Mouse (Mus musculus): ENCODE results near the gene Tnfaip1.

- TF ChIP-seq CTCF (conservative IDR thresholded peaks at IDR 0.05 in 1 of 2, IDR thresholded peaks at IDR 0.05 in 1 of 2; ENCODE audit: low read depth in 2 of 2, low read length in 2 of 2), result no peak
- no peak for TF ChIP-seq ZC3H11A (IDR thresholded peaks at IDR 0.05; ENCODE audit: low read depth, low read length)
Measured at GRCm38 (mm10) chr11:78549491-78549987, 13.4 kb upstream of the Tnfaip1 start.
